Mouse (Mus musculus) hindbrain, embryonic 16.5 days (tissue): Measurements from ENCODE around the gene Lrp2. TPM values are rescaled to one million over a fixed set of nuclear protein-coding genes. Genes with fewer than 3 reads are reported as not detected.
"Not testable (repeated sequence)": the region's sequence is repeated elsewhere in the genome, so short reads cannot be mapped to it uniquely, and the experiment has no call there.

Source experiments
- ATAC-seq: fragments of 200-750 bp; cut with Nextera tagmentation; 2 replicates; pipeline ENCODE4 v1.8.0; 2017; ENCODE audit warnings: moderate TSS enrichment, moderate library complexity
- H3K27ac ChIP-seq: fragments of 300-500 bp; sonication (generic); 2 replicates; pipeline ENCODE4 v1.5.1; 2014; ENCODE audit warnings: low read depth, mild to moderate bottlenecking, control low read depth, low read length, moderate library complexity
- H3K27me3 ChIP-seq: fragments of 300-500 bp; sonication (generic); replicated peaks from 2 replicates; pipeline ENCODE4 v1.6.1; 2014; ENCODE audit warnings: low read length; ENCODE audit not compliant: control insufficient read depth, insufficient read depth
- H3K36me3 ChIP-seq: fragments of 300-500 bp; sonication (generic); 2 replicates; pipeline ENCODE4 v1.6.1; 2014; ENCODE audit warnings: mild to moderate bottlenecking, low read length, moderate library complexity, mixed read lengths; ENCODE audit not compliant: control insufficient read depth, insufficient read depth
- H3K4me1 ChIP-seq: fragments of 300-500 bp; sonication (generic); 2 replicates; pipeline ENCODE4 v1.6.1; 2014; ENCODE audit warnings: low read depth, low read length; ENCODE audit not compliant: control insufficient read depth, insufficient read depth
- H3K4me2 ChIP-seq: fragments of 300-500 bp; sonication (generic); 2 replicates; pipeline ENCODE4 v1.6.1; 2014; ENCODE audit warnings: mild to moderate bottlenecking, low read length, control low read depth, moderate library complexity
- H3K4me3 ChIP-seq: fragments of 300-500 bp; sonication (generic); 2 replicates; pipeline ENCODE4 v1.5.1; 2014; ENCODE audit warnings: mild to moderate bottlenecking, low read length, control low read depth, moderate library complexity
- H3K9ac ChIP-seq: fragments of 300-500 bp; sonication (generic); 2 replicates; pipeline ENCODE4 v1.6.1; 2014; ENCODE audit warnings: low read depth, mild to moderate bottlenecking, control low read depth, low read length, moderate library complexity
- H3K9me3 ChIP-seq: fragments of 300-500 bp; sonication (generic); 2 replicates; pipeline ENCODE4 v1.6.1; 2014; ENCODE audit warnings: mild to moderate bottlenecking, low read length, moderate library complexity; ENCODE audit not compliant: control insufficient read depth
- WGBS: fragments of 180-500 bp; shearing (Covaris S2); extraction: QIAGEN DNeasy Blood & Tissue Kit; methylation state at CpG from one replicate; pipeline ENCODE4 v1.1.7; 2014; 5-methylcytosine and 5-hydroxymethylcytosine counted together
- polyA plus RNA-seq: library from polyadenylated mRNA; unstranded; fragments of >200 nt; fragmentation: Nextera tagmentation; extraction: Ambion mirVana; gene quantifications from 2 replicates; pipeline ENCODE4 v1.2.1, GENCODE M21; 2015

Lrp2 gene
- polyA plus RNA-seq, 1 experiment from 2014 or later: 0.64 TPM

DNA sequence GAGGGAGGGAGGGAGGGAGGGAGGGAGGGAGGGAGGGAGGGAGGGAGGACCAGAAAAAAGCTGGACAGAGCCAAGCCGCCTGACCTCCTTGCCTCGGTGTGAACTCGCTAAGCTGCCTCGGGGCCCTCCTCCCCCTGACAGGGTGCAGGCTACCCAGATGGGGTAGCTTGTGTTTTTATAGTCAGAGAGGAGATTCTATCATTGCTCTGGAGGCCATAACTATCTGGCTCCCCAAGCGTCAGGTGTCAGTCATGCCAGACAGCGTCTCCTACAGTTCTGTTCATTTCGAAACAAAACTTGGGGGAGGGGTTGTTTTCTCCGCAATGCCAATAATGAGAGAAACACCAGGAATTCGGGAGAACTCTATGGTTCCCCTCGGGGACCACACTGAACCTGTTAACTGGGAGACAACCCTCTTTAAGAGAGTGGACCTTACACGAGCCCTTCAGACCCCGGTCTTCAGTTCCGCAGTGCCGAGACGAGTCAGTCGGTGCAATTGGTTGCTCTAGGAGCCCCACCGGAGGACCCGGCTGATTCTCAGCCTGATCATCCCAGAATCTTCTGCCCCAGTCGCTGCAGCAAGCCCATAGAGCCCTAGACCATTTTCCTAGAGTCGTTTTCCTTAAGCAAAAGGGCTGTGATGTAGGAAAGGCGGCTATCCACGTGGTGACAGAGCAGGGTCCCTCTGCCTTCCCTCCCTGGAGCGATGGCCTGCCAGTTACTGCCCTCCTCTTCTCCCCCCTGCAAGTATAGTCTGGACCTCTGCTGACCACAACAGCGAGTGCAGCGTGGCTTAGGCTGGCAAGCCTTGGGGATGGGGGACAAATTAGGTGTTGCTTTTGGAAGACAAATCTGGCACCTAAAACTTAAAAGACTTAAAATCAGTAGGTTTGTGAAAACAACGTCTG, 1.2 kb upstream of the Lrp2 start:
- 2% methylated on average over 26 of the region's 26 CpGs for WGBS
- peak overlapping the region; percentile 100 for H3K4me2 ChIP-seq
- ATAC-seq: no peak

DNA sequence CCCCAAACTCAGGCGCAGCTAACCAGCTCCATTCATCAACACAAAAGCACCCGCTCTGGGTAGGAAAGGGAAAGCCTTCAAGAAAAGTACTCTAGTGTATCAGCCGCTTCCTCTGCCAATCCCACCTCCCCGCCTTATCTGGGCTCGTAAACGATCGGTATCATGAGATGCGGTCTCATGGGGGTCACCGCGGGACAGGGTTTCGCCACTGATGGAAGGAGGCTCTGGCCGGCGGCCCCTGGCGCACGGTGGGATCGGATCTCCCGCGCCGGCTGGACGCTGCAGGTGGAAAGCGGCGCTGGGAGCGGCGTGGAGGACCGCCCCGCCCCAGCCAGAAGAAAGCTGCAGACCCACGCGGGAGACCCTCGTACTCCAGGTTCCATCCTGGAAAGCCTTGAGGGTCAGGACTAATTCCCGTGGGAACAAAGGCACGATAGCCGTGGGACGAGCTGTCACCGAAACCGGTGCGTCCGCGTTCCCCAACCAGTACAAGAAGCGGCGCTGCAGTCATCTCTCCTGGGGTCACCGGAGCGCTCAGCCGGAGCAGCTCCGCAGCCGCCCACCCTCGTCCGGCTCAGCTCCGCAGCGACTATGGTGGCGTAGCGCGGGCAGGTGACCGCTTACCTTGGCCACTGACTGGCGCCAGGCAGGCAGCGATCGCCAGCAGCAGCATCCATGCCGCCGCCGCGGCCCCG, 527 bp downstream of the Lrp2 start:
- no peaks in the 10 kb centered on the region for H3K36me3 ChIP-seq
- H3K4me1 ChIP-seq: peaks cover 20% of the 10 kb centered on the region
- peak overlapping the region; percentile 68 for H3K27ac ChIP-seq
- H3K4me3 ChIP-seq: peak overlapping the region; percentile 79
- H3K9ac ChIP-seq: peak overlapping the region; percentile 72
- peak overlapping the region; percentile 100 for H3K4me2 ChIP-seq
- under 1% methylated on average over 58 of the region's 61 CpGs for WGBS
- no peaks in the 10 kb centered on the region for H3K9me3 ChIP-seq
- ATAC-seq: peak; percentile 58; the same call in 1 of the 2 replicates
- H3K27me3 ChIP-seq: peaks cover 8% of the 10 kb centered on the region

More for the DNA sequence above, 1.2 kb upstream of the Lrp2 start:
- H3K4me1 ChIP-seq: peaks cover 20% of the 10 kb centered on the region
- no peaks in the 10 kb centered on the region for H3K9me3 ChIP-seq
- no peak overlapping the region for H3K27ac ChIP-seq
- H3K9ac ChIP-seq: peak overlapping the region; percentile 14; the same call in 1 of the 2 replicates
- H3K27me3 ChIP-seq: peaks cover 8% of the 10 kb centered on the region
- no peaks in the 10 kb centered on the region for H3K36me3 ChIP-seq
- peak overlapping the region; percentile 37 for H3K4me3 ChIP-seq

DNA sequence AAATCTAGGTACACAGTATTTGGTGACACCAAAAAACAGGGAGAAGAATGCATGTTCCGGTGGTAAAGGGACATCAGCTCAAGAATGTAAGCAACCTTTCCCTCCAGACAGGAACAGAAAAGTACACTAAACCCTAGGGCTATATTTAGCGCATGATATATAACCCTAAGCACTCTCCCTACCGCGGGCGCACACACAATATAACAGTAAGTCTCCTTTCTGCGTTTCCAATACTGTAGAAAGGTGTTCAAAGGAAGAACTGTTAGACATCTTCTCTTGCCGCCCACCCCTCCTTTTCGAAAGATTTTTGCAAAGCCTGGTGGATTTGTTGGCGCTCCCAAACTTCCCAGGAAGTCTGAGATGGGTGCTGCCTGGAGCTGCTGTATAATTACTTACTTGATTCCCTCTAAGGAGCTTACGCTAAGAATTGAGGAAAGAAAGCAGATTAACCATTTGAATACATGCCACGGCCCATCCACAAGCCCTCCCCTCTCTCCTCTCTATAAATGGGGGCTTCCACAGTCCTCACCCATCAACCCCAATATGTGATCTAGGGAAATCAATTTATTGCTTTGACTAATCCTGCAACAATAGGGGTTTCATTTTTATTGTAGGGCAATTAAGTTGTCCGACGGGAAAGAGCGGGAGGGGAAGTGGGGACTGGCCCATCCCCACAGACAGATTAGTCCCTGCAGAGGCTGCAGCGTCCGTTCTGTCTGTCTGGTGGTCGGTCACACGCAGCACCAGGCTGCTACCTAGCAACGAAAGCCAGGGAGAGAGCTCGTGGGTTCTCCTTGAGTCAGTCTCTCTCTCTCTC, 1.5 kb downstream of the Lrp2 start:
- Histone ChIP-seq H3K4me1 (peaks cover 20% of the 10 kb centered on the region), H3K36me3 (no peaks in the 10 kb centered on the region), H3K27ac (no peak overlapping the region), H3K4me2 (peak overlapping the region; percentile 100), H3K9me3 (no peaks in the 10 kb centered on the region), H3K9ac (no peak overlapping the region), H3K27me3 (peaks cover 8% of the 10 kb centered on the region), H3K4me3 (peak overlapping the region; percentile 34)
- 7% methylated on average over 20 of the region's 20 CpGs for WGBS
- no peak for ATAC-seq

- WGBS: 48% methylated on average over 7 of the region's 7 CpGs
- no peak for ATAC-seq
- no peak overlapping the region for H3K4me3 ChIP-seq
These were observed 3.0 kb downstream of the Lrp2 start for GRCm38 (mm10) chr2:69582861-69583260.

DNA sequence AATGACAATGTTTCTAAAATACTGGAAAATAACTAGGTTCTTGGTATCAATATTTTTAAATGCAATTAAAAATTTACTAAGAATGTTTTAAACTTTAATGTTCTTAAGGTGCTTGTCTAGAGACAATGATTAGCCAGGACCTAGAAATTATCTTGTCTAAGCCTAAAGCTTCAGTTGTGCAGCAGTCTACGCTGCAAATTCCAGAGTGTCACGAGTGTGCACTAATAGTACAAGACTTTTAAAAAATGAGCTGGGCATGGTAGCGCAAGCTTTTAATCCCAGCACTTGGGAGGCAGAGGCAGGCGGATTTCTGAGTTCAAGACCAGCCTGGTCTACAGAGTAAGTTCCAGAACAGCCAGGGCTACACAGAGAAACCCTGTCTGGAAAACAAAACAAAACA, 3.8 kb downstream of the Lrp2 start:
- H3K4me2 ChIP-seq, H3K36me3 ChIP-seq, H3K4me3 ChIP-seq, H3K9me3 ChIP-seq, ATAC-seq, H3K27me3 ChIP-seq, H3K9ac ChIP-seq, H3K27ac ChIP-seq: not testable (repeated sequence)
- peaks cover 12% of the 10 kb centered on the region for H3K4me1 ChIP-seq
- 93% methylated on average over 4 of the region's 4 CpGs for WGBS

More at GRCm38 (mm10) chr2:69582861-69583260, 3.0 kb downstream of the Lrp2 start:
- Histone ChIP-seq H3K4me1 (peaks cover 20% of the 10 kb centered on the region), H3K27me3 (peaks cover 6% of the 10 kb centered on the region), H3K27ac (no peak overlapping the region), H3K4me2 (no peak overlapping the region), H3K36me3 (no peaks in the 10 kb centered on the region), H3K9ac (no peak overlapping the region), H3K9me3 (no peaks in the 10 kb centered on the region)

DNA sequence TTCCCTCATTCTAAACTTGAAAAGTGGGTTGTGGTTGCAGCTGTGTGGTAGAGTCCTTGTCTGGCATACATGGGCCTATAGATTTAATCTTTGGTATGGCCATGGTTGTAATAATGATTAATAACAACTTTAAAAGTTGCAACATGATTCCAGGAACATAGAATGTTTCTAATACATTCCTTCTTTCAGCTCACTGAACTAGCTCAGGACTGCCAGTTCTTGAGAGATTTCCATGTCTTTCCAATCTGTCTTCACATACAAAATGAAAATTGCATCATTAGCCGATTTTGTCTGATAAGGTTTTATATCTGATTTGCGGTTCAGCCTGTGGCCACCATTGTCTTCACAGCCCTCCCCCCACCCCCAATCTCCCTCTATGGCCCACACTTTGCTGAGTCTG, 5.8 kb downstream of the Lrp2 start:
- Histone ChIP-seq H3K9me3 (no peaks in the 10 kb centered on the region), H3K4me3 (no peak overlapping the region), H3K36me3 (no peaks in the 10 kb centered on the region), H3K27me3 (peaks cover 4% of the 10 kb centered on the region), H3K4me2 (no peak overlapping the region), H3K9ac (no peak overlapping the region), H3K27ac (no peak overlapping the region), H3K4me1 (peaks cover 6% of the 10 kb centered on the region)
- 97% methylated on average over 2 of the region's 2 CpGs for WGBS
- no peak for ATAC-seq

DNA sequence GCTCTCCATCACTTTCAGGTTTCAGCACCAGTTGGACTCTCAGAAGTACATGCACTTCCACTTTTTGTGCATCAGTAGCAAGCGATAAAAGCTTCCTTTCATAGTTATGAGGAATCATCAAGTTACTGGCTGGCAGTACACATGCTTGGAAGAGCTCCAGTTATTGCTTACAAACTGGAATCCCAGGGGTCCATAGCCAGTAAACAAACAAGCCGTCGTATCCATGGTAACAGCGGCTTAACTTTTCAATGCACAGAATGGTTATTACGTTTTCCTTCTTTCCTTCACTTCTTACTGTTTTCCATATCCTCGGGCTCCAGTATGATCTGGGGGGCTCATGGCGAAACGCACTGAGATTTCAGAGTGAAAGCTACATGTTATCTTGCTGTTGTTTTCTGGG, 7.7 kb downstream of the Lrp2 start:
- Histone ChIP-seq H3K27me3 (no peaks in the 10 kb centered on the region), H3K9me3 (no peaks in the 10 kb centered on the region), H3K36me3 (no peaks in the 10 kb centered on the region), H3K4me3 (no peak overlapping the region), H3K27ac (no peak overlapping the region), H3K4me1 (no peaks in the 10 kb centered on the region), H3K9ac (no peak overlapping the region), H3K4me2 (peak overlapping the region; percentile 1; the same call in 1 of the 2 replicates)
- ATAC-seq: 0 out of 2 replicates have a peak, but pooled peaks have one; percentile 52
- WGBS: 61% methylated on average over 8 of the region's 8 CpGs

GRCm38 (mm10) chr2:69576531-69576930, 9.3 kb downstream of the Lrp2 start:
- WGBS: 85% methylated on average over 1 of the region's 1 CpGs

More at GRCm38 (mm10) chr2:69576531-69576930, 9.3 kb downstream of the Lrp2 start:
- H3K4me1 ChIP-seq: no peaks in the 10 kb centered on the region
- no peak for ATAC-seq
- no peaks in the 10 kb centered on the region for H3K9me3 ChIP-seq
- no peak overlapping the region for H3K9ac ChIP-seq
- no peak overlapping the region for H3K4me2 ChIP-seq
- H3K4me3 ChIP-seq: no peak overlapping the region
- no peak overlapping the region for H3K27ac ChIP-seq
- H3K36me3 ChIP-seq: no peaks in the 10 kb centered on the region
- no peaks in the 10 kb centered on the region for H3K27me3 ChIP-seq
